Mouse (Mus musculus) retina, postnatal 1 day (tissue): ENCODE results near the gene Pak2.
"Not testable (repeated sequence)": the region's sequence is repeated elsewhere in the genome, so short reads cannot be mapped to it uniquely, and the experiment has no call there.

Experiments
- DNase-seq: peaks from one replicate; pipeline ENCODE4 v3.0.0-alpha.2; 2012

The Pak2 gene

GRCm38 (mm10) chr16:32087629-32088443 is 8.7 kb upstream of the Pak2 start:
- no peak for DNase-seq

GRCm38 (mm10) chr16:32078408-32078990 is 643 bp downstream of the Pak2 start:
- peak; percentile 56 for DNase-seq

DNA sequence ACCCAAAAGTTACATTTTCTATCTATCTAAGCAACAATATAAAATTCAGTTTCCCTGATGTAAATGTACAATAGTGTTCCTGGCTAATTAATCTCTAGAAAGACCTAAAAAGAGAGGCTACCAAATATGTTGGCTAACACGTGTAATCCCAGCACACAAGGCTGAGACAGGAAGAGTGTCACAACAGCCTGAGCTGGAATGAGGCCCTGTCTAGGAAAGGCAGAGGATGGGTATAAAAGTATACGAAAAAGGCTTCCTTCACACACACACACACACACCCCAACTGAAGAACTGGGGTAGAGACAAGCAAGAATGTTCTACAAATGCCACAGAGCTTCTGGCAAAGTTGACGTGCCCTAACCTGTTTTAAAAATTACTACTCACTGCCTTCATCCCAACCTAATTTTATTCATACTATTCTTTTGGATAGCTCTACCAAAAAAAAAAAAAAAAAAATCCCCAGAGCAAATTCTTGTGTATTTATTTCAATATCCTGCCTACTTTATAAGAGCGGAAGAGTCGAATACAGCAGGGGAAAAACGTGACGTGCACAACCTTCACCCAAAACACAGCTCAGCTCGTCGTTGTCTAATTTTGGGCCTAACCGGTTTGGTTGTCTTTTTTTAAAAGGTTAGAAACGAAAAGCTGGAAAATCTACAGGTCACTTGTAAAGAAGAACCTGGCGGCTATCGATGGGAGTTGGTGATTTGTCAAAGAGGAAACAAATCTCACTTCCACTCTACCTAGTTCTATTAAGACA is 1.3 kb downstream of the Pak2 start:
- no peak for DNase-seq

DNA sequence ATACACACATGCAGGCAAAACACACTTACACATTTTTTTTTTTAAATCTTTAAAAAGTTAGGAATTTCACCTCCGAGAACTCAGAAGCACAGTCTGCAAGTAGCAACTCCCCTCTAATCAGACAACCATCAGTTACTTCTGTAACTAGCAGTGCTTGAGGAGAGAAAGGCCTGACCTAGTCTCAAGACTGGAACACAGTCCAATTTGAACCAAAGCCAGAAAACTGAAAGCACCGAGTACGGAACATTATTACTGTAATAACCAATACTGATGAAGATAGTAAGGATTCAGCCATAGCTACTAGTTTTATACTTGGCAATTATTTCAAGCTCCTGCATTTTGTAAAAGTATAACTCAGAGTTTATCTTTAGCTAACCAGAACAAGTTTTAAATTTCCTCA is 2.7 kb downstream of the Pak2 start:
- DNase-seq: no peak

DNA sequence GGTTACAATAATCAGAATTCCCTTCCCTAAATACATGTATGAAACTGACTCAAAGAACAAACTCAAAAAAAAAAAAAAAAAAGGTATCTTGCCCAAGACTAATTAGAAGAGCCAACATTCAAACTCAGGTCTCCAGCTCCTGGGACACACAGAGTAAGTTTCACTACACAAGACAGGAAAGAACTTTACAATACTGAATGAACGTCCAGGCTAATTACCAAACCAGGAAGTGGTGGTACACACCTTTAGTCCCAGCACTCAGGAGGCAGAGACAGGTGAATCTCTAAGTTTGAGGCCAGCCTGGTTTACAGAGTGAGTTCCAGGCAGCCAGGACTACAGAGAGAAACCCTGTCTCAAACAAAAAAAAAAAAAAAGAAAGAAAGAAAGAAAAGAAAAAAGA is 3.4 kb downstream of the Pak2 start:
- DNase-seq: no peak

GRCm38 (mm10) chr16:32070070-32070469 is 9.1 kb downstream of the Pak2 start:
- not testable (repeated sequence) for DNase-seq

GRCm38 (mm10) chr16:32068389-32069300 is 10.5 kb downstream of the Pak2 start:
- no peak for DNase-seq

DNA sequence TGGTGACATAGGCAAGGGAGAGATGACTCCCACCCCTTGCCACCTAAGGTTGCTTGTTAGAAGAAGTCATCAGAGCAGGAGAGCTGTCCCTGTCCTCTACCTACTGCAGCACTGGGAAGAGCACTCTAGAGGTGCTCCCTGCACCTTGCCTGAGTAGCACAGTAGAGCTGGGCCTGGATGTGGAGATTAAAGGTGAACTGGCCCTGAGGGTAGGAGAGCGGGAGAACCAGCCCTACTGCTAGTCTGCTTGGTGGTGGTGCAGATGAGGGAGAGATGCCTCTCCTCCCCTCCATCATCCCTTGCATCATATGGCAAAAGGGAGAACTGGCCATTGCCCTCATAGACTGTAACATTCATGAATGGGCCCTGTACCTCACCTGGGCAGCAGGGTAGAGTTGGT is 12.2 kb downstream of the Pak2 start:
- no peak for DNase-seq

DNA sequence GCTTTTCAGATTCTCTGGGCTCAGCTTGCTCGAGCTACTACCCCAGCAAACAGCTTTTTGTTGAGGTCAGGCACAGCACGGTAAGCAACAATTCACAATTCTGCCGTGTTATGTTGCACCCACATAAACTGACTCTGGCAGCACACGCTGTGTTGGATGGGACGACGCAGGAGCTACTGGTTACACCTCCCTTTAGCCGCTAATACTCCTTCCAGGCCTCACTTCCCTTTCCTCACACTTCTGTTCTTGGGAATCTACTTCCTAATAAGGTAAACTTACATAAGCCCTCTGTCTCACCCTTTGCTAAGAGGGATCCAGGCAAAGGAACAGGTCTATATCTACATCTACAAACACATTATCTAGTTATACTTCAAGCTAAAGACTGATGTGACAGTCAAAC is 15.2 kb downstream of the Pak2 start:
- no peak for DNase-seq

GRCm38 (mm10) chr16:32062226-32062625 is 16.9 kb downstream of the Pak2 start:
- no peak for DNase-seq

DNA sequence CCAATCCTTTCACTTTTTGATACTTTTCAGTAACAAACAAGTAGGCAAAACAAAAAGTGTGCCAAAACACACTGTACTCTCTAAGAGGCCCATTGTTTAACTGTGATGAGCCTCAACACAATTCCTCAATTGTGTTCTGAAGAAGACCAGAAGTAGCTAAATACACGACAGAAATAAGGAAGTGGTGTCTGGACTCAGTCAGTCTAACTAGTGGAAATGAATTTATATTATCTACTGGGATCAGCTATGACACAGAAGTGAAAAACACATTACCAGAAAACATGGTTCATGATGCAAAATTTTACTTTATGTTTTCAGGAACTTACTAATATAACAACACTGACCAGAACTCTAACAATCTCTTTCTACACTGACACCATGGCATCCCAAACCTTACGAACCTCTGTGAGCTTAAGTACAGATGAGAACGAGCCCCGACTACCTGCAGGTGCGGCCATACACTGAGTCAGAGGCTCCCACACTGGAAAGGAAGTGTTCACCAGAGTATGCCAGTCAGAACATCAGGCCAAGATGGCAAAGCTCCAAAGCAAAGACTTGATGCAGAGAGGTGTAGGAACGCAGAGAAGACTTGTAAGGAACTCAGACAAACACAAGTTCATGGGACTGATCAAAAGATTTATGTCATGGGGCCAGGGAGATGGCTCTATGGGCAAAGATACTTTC is 19.2 kb downstream of the Pak2 start:
- no peak for DNase-seq

DNA sequence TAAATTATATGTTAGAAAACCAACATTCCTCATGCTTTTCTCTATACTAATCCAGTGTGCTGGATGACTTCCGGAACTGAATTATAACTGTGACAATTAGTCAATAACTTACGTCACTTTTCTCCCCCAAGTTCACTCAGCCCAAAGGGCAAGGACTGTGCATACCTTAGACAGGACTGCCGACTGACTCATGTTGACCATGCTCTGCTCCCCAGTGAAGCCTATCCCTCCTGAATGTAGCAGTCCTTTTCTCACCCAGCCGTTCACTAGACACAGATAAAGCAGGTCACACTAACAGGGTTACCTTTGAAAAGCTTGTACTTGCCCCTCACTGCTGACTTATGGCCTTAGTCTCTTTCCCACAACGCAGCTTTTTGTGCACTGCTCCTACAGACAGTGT is 20.3 kb downstream of the Pak2 start:
- DNase-seq: no peak

GRCm38 (mm10) chr16:32042367-32042766 is 36.8 kb downstream of the Pak2 start:
- DNase-seq: no peak

DNA sequence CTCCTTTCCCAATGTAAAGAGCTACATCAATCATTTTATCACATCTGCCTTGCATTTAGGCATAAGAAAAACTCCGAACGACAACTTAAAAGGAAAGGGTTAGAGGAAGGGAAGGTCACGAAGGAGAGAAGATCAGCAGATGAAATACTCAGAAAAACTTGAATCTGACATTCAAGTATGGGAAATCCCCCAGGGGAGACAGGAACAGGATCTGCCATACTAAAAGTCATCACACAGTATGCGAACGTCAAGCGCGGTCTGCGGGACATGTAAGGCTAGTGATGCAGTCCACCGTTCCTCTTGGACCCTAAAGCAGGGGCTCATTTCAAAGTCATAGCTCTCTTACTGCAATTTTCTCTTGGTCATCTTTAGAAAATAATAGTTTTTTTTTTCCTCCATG is 59.5 kb downstream of the Pak2 start:
- DNase-seq: no peak

GRCm38 (mm10) chr16:32010330-32010729 is 68.8 kb downstream of the Pak2 start:
- DNase-seq: no peak

DNA sequence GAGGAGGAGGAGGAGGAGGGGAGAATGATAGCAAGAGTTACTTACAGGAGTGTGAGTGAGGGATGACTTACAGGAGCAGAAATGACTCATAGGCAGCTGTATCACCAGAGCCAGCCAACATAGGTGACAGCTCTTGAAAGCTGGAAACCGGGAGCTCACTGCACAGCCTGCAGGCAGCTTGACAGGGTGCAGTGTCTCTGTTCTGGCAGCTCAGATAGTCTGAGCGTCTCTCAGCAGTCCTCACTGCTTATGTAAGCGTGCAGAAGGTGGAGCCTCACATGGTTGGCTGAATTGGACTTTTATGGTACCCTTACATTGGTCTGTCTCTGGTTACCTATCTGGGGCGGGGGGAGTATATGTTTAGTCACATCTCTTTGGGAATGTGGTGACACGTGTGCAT is 69.2 kb downstream of the Pak2 start:
- peak; percentile 9 for DNase-seq

DNA sequence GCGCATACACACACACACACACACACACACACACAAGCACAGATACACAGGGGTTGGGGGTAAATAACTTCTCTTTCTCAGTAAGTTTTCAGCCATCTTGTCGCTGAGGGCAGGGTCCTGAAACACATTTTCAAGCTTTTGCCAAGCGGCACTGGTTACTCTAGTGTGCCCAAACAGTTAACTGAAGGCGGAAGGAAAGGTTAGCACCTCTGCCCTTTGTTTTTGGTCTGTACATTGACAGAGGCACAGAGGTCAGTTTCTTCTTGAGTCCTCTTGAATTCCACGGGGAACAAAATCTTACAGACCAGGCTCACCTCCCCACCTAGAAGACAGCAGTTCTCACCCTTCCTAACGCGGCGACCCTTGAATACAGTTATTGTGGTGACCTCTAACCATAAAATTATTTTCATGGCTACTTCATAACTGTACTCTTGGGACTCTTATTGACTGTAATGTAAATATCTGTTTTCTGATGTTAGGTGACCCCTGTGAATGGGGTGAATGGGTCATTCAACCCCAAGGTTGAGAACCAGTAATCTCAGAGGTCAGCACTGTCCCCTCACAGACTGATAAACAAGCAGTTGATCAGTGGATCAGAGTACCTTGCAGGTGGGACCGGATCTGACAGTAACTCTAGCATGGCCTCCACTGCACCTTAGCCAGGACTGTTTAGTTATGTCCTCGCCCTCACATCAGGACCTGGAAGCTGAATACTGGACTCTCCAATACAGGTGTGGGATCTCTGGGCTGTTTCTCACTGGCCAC is 70.4 kb downstream of the Pak2 start:
- no peak for DNase-seq

GRCm38 (mm10) chr16:32004731-32005130 is 74.4 kb downstream of the Pak2 start:
- DNase-seq: no peak

DNA sequence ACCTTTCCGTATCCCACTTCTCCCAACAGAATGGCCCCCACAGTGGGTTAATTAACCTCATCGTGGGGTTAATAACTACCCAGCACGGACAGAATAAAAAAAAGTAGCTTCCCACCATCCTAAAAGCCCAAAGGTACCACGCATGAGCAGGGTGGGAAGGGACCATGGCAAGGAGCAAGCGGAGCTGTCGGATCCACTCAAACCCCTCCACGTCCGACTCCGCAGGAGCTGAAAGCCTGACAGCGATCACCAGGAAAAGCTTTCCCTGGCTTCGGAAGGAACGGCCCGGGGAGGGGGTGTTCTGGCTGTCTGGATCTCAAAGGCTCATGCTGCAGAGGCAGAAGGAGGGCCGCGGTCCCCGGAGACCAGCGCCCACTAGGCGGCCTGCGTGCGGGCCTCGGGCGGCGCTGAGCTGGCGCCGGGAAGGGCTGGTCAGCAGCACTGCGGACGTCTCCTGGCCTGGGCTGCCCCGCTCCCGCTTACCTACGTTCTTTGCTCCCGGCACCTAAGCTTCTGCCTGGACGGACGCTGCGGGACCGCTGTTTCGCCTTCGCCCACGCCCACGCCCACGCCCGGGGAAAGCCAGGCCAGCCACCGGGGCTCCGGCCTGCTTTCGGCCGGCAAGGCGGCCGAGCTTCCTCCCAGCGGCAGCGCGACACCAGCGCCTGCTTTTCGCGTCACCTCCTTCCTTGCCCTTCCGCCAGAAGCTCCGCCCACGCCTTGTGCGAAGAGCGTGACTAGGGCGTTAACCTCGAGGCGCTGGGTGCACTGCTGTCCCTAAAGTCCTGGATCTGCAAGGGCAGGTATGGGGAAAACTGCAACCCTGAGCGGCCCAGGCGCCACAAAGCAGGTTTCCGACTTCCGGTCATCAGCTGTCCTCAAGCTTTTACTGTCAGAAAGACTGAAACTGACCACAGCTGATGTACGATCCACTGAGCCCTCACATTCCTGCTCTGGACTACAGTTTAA is 76.3 kb downstream of the Pak2 start, which contains the start of gene Senp5:
Gene Senp5 (minus strand): TSS at position 779 of the 969 bp plus-strand sequence.
- DNase-seq: peak; percentile 95

DNA sequence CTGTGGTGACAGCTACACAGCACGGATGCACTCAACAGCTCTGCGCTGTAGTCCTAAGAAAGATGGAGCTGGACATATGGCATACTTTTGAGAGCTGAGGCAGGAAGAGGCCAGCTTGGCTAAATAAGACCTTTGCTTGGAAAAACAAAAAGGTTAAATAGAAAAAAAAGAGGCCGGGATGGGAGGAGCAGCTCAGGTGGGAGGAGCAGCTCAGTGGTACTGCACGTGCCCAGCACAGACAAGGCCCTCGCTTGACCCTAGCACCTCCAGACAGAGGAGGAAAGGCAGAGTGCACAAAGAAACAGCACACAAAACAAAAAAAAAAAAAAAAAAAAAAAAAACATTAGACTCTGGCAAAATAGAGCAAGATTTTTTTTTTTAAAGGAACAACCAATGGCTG is 82.8 kb downstream of the Pak2 start:
- no peak for DNase-seq
